Comparison of ENCODE assay signal across 8 mouse cellular contexts in the genomic region with DNA sequence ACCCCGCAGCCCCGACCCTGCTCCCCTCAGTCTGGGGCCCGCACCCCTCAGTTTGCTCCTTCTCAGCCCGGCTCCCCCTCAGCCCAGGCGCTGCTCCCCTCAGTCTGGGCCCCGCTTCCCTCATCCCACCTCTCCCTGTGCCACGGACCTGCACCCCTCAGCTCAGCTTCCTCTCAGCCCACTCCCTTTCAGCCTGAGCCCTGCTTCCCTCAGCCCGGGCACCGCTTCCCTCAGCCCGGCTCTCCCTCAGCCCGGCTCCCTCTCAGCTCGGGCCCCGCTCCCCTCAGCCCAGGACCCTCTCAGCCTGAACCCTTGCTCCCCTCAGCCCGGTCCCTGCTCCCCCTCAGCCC. TPM values are rescaled to one million over a fixed set of nuclear protein-coding genes. Genes with fewer than 3 reads are reported as not detected.
DNase-seq lines count a peak whose midpoint lies in the region; ATAC-seq and TF ChIP-seq lines count a peak whose summit lies in the region.

No protein-coding gene starts in this region.

- peak overlapping the region; percentile 95 for H3K27ac ChIP-seq in embryonic facial prominence, embryonic 14.5 days (replicated peaks; ENCODE audit: low read depth, low read length)
- H3K27ac ChIP-seq in hindbrain, embryonic 11.5 days (ENCODE audit: low read depth, low read length) = peak overlapping the region; percentile 92
- H3K27ac ChIP-seq in lung, postnatal 0 days (ENCODE audit: low read length) = peak overlapping the region; percentile 92

- WGBS in embryonic facial prominence, embryonic 14.5 days = under 1% methylated on average over 13 of the region's 14 CpGs
- 0% methylated on average over 13 of the region's 14 CpGs for WGBS in hindbrain, embryonic 11.5 days
- 2% methylated on average over 14 of the region's 14 CpGs for WGBS in lung, postnatal 0 days

- H3K36me3 ChIP-seq in E14TG2a.4 (ENCODE audit: insufficient read depth, low read length) = peaks cover 13% of the 10 kb centered on the region; the same call in 1 of the 2 replicates
- no peaks in the 10 kb centered on the region for H3K36me3 ChIP-seq in embryonic facial prominence, embryonic 14.5 days (ENCODE audit: control insufficient read depth, insufficient read depth, low read length)
- no peaks in the 10 kb centered on the region for H3K36me3 ChIP-seq in hindbrain, embryonic 11.5 days (ENCODE audit: control insufficient read depth, insufficient read depth, low read length)
- no peaks in the 10 kb centered on the region for H3K36me3 ChIP-seq in lung, postnatal 0 days (ENCODE audit: insufficient read depth, low read length)

- DNase-seq in heart, adult 18-20 months = peak; percentile 18 to 31
- no peak for DNase-seq in heart, adult 9 months (ENCODE audit: low spot score in 2 of 2)
- DNase-seq in embryonic facial prominence, embryonic 14.5 days (ENCODE audit: low spot score) = peak; percentile 12
- DNase-seq in hindbrain, embryonic 11.5 days (ENCODE audit: low spot score) = no peak
- peak; percentile 32 for DNase-seq in lung, postnatal 0 days (ENCODE audit: low spot score)
- DNase-seq in right cerebral cortex, postnatal 4 days = peak; percentile 27
- DNase-seq in urinary bladder, postnatal 25 days (ENCODE audit: low spot score) = no peak

- H3K4me1 ChIP-seq in E14TG2a.4 (replicated peaks; ENCODE audit: low read depth, low read length) = peaks cover 29% of the 10 kb centered on the region
- H3K4me1 ChIP-seq in embryonic facial prominence, embryonic 14.5 days (ENCODE audit: control insufficient read depth, insufficient read depth, low read length) = peaks cover 7% of the 10 kb centered on the region
- no peaks in the 10 kb centered on the region for H3K4me1 ChIP-seq in hindbrain, embryonic 11.5 days (replicated peaks; ENCODE audit: control insufficient read depth, insufficient read depth, low read length)
- H3K4me1 ChIP-seq in lung, postnatal 0 days (ENCODE audit: insufficient read depth, low read depth, low read length) = peaks cover 6% of the 10 kb centered on the region; the same call in 1 of the 2 replicates

- peak overlapping the region; percentile 88 for H3K9ac ChIP-seq in embryonic facial prominence, embryonic 14.5 days (ENCODE audit: low read depth, low read length)
- peak overlapping the region; percentile 88 for H3K9ac ChIP-seq in hindbrain, embryonic 11.5 days (ENCODE audit: low read depth, low read length)
- peak overlapping the region; percentile 82 for H3K9ac ChIP-seq in lung, postnatal 0 days (replicated peaks; ENCODE audit: low read depth)

- TF ChIP-seq EP300 in lung, postnatal 0 days (IDR thresholded peaks at IDR 0.05) = no peak

- H3K27me3 ChIP-seq in E14TG2a.4 (ENCODE audit: insufficient read depth, low read length) = no peaks in the 10 kb centered on the region
- H3K27me3 ChIP-seq in embryonic facial prominence, embryonic 14.5 days (replicated peaks; ENCODE audit: control insufficient read depth, insufficient read depth, low read length) = no peaks in the 10 kb centered on the region
- no peaks in the 10 kb centered on the region for H3K27me3 ChIP-seq in hindbrain, embryonic 11.5 days (ENCODE audit: control insufficient read depth, insufficient read depth, low read length)
- H3K27me3 ChIP-seq in lung, postnatal 0 days (replicated peaks; ENCODE audit: insufficient read depth, low read length) = no peaks in the 10 kb centered on the region

- H3K4me2 ChIP-seq in embryonic facial prominence, embryonic 14.5 days (ENCODE audit: low read depth, low read length) = peak overlapping the region; percentile 84
- peak overlapping the region; percentile 87 for H3K4me2 ChIP-seq in hindbrain, embryonic 11.5 days (replicated peaks; ENCODE audit: low read depth, low read length)
- peak overlapping the region; percentile 99 for H3K4me2 ChIP-seq in lung, postnatal 0 days (replicated peaks; ENCODE audit: low read depth, low read length)

- peak overlapping the region; percentile 92 for H3K4me3 ChIP-seq in E14TG2a.4 (replicated peaks; ENCODE audit: low read length)
- H3K4me3 ChIP-seq in embryonic facial prominence, embryonic 14.5 days (ENCODE audit: low read depth, low read length) = peak overlapping the region; percentile 83
- peak overlapping the region; percentile 86 for H3K4me3 ChIP-seq in hindbrain, embryonic 11.5 days (ENCODE audit: low read depth, low read length)
- H3K4me3 ChIP-seq in lung, postnatal 0 days (ENCODE audit: low read depth, low read length) = peak overlapping the region; percentile 78

- no peak for TF ChIP-seq CTCF in E14TG2a.4 (conservative IDR thresholded peaks at IDR 0.05; ENCODE audit: low read length)
- TF ChIP-seq CTCF in lung, postnatal 0 days (IDR thresholded peaks at IDR 0.05) = no peak

- no peaks in the 10 kb centered on the region for H3K9me3 ChIP-seq in E14TG2a.4 (ENCODE audit: low read length)
- H3K9me3 ChIP-seq in embryonic facial prominence, embryonic 14.5 days (ENCODE audit: control insufficient read depth, low read length) = no peaks in the 10 kb centered on the region
- H3K9me3 ChIP-seq in hindbrain, embryonic 11.5 days (ENCODE audit: control insufficient read depth, low read length) = no peaks in the 10 kb centered on the region
- no peaks in the 10 kb centered on the region for H3K9me3 ChIP-seq in lung, postnatal 0 days (ENCODE audit: low read length)

- ATAC-seq in embryonic facial prominence, embryonic 14.5 days (ENCODE audit: low read depth) = no peak; the same call in 1 of the 2 replicates
- no peak; the same call in 1 of the 2 replicates for ATAC-seq in hindbrain, embryonic 11.5 days (ENCODE audit: low FRiP score)
- ATAC-seq in lung, postnatal 0 days = peak; percentile 15

RNA-seq across cellular contexts. Expression of a gene that starts 0.7 kb away (rescaled TPM):
- 10 to 100 TPM; 16.6 to 22.3 TPM for total RNA-seq in heart, adult 18-20 months (2021)
- polyA plus RNA-seq in embryonic facial prominence, embryonic 14.5 days (2014; fragmentation: Nextera tagmentation; extraction: Ambion mirVana) = 64.3 and 73.8 TPM in 2 replicates
- polyA plus RNA-seq in hindbrain, embryonic 11.5 days (2014; fragmentation: Nextera tagmentation; extraction: Ambion mirVana) = 79.3 and 92.3 TPM in 2 replicates
- polyA plus RNA-seq in lung, postnatal 0 days (2015; fragmentation: Nextera tagmentation; extraction: Ambion mirVana) = 33.7 and 36.3 TPM in 2 replicates

RNA-seq across cellular contexts. Expression of a gene that starts 25.0 kb away (rescaled TPM):
- not detected for total RNA-seq in heart, adult 18-20 months (2021)
- polyA plus RNA-seq in embryonic facial prominence, embryonic 14.5 days (2014; fragmentation: Nextera tagmentation; extraction: Ambion mirVana) = 0.29 and 1.2 TPM in 2 replicates
- polyA plus RNA-seq in hindbrain, embryonic 11.5 days (2014; fragmentation: Nextera tagmentation; extraction: Ambion mirVana) = 0.17 TPM in 1 of 2 replicates, not detected in the other
- 2.1 and 2.5 TPM in 2 replicates for polyA plus RNA-seq in lung, postnatal 0 days (2015; fragmentation: Nextera tagmentation; extraction: Ambion mirVana)

RNA-seq across cellular contexts. Expression of a gene that starts 57.7 kb away (rescaled TPM):
- total RNA-seq in heart, adult 18-20 months (2021) = 1 to 10 TPM in 1 of 2 experiments, under 1 TPM in 1; 0.77 to 1.3 TPM
- 25.8 and 26.4 TPM in 2 replicates for polyA plus RNA-seq in embryonic facial prominence, embryonic 14.5 days (2014; fragmentation: Nextera tagmentation; extraction: Ambion mirVana)
- polyA plus RNA-seq in hindbrain, embryonic 11.5 days (2014; fragmentation: Nextera tagmentation; extraction: Ambion mirVana) = 20.3 and 23.8 TPM in 2 replicates
- 31.7 and 32.3 TPM in 2 replicates for polyA plus RNA-seq in lung, postnatal 0 days (2015; fragmentation: Nextera tagmentation; extraction: Ambion mirVana)

Comparison
In these comparisons a context has a peak if more than half of its experiments do, and no peak if none do; other contexts are left out.
1. DNase-seq: peak in heart, adult 18-20 months (2 of 2), embryonic facial prominence, embryonic 14.5 days (single experiment), lung, postnatal 0 days (single experiment) and right cerebral cortex, postnatal 4 days (single experiment); none in heart, adult 9 months (0 of 2), hindbrain, embryonic 11.5 days (single experiment) and urinary bladder, postnatal 25 days (single experiment).
2. Peak in every context shown above with its lines, with median percentiles within 50 percentile points of each other: H3K4me3 ChIP-seq, H3K27ac ChIP-seq, H3K4me2 ChIP-seq and H3K9ac ChIP-seq.